Mouse (Mus musculus): Measurements from ENCODE around the gene Zfp866. TPM values are rescaled to one million over a fixed set of nuclear protein-coding genes. Genes with fewer than 3 reads are reported as not detected.

The Zfp866 gene
- polyA plus RNA-seq, 3 experiments from 2014 or later, result 14.0 to 22.5 (median 16.0) TPM

- no peak for ATAC-seq
Measured at GRCm38 (mm10) chr8:69796721-69797345, 5.9 kb upstream of the Zfp866 start.

GRCm38 (mm10) chr8:69794901-69795300 is 3.9 kb upstream of the Zfp866 start:
- ATAC-seq, result no peak

DNA sequence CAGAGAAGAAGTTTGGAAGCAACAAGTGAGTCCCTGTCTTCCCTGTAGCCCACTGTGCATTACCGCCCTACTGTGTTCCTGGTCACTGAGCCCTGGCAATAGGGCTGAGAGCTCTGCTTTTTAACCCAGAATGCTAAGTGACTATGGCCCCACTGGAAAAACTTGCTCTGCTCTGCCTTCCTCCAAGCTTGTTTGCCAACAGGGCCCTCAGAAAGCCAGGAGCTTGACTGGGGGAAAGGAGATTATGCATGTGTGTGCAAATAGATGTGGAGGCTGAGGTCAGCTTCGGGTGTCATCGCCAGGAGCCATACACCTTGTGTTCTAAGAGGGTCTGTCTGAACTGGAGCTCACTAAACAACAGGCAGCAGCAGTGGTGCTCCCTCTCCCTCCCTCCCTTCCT is 3.1 kb upstream of the Zfp866 start:
- no peak for ATAC-seq

DNA sequence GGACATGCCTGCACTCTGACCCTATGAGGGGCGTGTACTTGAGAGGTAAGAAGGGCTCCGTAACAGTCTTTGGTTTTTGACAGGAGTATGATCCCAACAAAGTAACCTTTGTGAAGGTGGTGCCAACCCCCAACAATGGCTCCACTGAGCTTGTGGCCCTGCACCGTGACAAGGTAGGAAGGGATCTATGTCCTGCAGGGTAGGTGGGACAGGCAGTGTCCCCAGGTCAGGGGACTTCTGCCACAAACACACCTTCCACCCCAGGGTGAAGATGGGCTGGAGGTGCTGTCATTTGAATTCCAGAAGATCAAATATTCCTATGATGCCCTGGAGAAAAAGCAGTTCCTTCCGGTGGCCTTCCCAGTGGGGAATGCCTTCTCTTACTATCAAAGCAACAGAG is 2.7 kb upstream of the Zfp866 start:
- ATAC-seq, result no peak

DNA sequence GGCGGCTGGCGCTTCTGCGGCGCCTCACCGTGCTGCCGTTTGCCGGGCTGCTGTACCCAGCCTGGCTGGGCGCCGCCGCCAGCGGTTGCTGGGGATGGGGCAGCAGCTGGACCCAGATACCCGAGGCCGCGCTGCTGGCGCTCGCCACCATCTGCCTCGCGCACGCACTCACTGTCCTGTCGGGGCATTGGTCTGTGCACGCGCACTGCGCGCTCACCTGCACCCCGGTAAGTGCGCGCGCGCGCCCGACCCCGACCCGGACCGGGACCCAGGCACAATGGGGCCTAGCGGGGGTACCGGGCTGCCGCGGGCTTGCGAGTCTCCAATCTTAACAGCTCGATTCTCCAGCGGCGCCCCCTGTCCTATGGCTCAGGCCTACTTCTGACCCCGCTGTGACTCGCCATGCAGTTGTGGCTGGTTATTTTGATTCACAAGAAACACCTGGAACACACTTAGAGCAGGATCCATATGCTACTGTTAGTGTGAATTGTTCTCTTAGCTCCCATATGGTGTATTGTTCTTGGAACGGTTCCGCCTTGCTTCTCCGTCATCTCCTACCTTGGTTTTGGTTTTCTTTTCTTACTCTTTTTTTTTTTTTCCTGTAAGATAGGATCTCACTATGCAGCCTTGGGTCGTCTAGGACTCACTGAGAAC is 564 bp upstream of the Zfp866 start:
- peak; percentile 33 for ATAC-seq

GRCm38 (mm10) chr8:69790364-69790763 is 614 bp downstream of the Zfp866 start:
- no peak for ATAC-seq

- no peak for ATAC-seq
Measured at GRCm38 (mm10) chr8:69789731-69790130, 1.2 kb downstream of the Zfp866 start.

DNA sequence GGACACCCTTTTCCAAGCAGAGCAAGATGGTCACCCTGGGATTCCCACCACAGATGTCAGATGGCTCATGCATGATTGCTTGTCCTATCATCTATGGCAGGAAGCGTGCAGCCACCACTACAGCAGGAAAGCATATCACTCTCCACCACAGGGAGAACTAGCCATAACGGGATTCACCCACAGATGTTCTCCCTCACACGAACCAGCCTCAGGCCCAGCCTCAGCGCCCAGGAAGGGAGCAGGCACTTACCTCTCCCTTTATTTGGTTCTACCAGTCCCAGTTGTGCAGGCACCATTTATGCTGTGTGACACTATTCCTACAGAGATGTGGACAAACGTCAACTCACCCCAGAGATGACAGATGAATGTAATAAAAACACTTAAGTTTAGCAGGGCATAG is 1.9 kb downstream of the Zfp866 start:
- no peak for ATAC-seq

DNA sequence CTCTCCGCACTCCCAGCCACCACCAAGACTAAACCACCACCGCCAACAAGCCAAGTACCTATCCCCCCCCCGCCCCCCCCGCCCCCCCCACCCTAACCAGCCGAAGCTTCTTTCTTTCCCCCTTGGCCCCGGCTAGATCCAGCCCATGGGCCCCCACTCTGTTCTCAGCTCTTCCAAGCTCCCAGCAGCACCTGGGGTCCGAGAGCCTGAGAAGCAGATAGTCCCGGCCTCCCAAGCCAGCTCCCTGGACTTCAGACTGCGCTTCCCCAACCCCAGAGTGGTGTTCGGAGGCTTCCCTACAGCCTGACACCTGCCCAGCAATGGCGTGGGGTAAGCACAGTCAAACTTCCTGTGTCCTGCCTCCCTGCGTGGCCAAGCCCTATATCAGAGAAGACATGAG is 13.9 kb downstream of the Zfp866 start:
- no peak for ATAC-seq

- no peak for ATAC-seq
Measured at GRCm38 (mm10) chr8:69775149-69775534, 15.8 kb downstream of the Zfp866 start.

DNA sequence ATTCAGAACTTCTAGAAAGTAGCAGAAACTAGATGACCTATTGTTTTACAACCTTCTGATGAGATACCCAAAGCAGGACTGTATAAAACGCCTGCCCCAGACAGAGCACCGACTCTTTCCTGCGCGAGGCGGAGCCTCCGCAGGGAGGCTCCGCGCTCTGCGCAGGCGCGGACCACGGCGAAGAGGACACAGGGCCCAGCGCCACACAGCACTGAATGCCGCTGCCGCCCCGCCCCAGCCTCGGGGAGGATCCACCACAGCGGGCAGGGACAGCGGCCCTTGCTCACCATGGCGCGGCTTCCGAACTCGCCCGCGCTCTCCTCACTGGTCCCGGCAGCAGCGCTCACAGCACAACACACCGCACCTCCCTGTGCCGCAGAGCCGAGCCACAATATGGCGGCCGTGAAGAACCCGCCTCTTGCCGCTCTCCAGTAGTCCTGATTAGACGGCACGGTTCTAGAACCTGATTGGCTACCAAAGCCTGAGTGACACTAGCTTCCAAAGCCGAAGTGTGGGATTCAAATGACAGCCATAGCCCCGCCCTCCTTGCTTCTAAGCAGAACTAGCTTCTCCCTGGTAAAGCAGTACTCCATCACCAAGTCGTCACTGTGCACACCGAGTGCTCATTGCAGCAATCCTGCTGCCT is 16.4 kb downstream of the Zfp866 start, which contains the start of gene Gm20422:
Gene Gm20422, minus strand, starts transcription at position 384 of the 646 bp plus-strand sequence.
- ATAC-seq, result peak; percentile 99

- ATAC-seq, result no peak
Measured at GRCm38 (mm10) chr8:69772106-69772505, 18.9 kb downstream of the Zfp866 start.

DNA sequence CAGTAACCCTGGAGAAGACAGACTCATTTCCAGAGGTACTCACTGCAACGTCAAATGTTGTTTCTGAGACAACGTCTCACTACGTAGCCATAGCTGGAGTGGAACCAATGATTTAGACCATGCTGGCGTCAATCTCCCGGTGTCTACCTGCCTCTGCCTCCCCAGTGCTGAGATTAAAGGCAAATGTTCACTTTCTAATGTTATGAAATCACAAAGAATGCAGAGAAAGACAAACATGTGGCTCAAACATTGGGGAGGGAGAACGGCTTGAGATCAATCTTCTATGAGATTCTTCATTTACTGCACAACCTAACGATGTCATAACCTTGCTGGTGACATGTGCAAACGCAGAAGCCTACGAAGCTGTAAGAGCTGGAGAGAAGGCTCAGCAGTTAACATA is 19.8 kb downstream of the Zfp866 start:
- no peak for ATAC-seq

- no peak for ATAC-seq
Measured at GRCm38 (mm10) chr8:69761814-69762445, 29.0 kb downstream of the Zfp866 start.

DNA sequence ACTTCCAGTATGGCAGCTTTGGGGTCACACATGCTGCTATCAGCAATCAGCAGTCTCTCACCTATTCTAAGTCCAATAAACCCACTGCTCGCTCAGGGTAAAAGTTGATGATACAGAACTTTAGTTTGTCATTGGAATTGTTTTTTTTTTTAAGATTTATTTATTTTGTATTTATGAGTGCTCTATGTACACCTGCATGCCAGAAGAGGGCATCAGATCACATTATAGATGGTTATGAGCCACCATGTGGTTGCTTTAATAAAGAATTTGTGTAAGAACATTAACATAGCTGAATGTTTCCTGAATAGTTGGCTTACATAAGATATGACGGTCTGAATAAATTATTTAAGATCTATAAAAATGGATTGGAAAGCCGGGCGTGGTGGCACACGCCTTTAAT is 32.7 kb downstream of the Zfp866 start:
- ATAC-seq, result no peak

DNA sequence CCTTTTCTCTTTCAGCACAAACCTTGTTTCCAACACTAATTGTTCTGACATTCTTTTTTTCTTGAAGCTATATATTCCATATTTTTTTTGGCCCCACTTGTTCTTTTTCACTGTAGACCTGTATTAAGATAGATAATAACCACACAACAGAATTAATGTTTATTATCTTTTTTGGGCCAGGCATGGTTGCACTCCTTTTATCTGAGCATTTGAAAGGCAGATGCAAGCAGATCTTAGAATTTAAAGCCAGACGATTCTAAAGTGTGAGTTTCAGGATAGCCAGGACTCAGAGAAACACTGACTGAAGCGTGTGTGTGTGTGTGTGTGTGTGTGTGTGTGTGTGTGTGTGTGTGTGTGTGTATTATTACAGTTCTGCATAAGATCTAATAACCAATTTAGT is 38.5 kb downstream of the Zfp866 start:
- no peak for ATAC-seq

DNA sequence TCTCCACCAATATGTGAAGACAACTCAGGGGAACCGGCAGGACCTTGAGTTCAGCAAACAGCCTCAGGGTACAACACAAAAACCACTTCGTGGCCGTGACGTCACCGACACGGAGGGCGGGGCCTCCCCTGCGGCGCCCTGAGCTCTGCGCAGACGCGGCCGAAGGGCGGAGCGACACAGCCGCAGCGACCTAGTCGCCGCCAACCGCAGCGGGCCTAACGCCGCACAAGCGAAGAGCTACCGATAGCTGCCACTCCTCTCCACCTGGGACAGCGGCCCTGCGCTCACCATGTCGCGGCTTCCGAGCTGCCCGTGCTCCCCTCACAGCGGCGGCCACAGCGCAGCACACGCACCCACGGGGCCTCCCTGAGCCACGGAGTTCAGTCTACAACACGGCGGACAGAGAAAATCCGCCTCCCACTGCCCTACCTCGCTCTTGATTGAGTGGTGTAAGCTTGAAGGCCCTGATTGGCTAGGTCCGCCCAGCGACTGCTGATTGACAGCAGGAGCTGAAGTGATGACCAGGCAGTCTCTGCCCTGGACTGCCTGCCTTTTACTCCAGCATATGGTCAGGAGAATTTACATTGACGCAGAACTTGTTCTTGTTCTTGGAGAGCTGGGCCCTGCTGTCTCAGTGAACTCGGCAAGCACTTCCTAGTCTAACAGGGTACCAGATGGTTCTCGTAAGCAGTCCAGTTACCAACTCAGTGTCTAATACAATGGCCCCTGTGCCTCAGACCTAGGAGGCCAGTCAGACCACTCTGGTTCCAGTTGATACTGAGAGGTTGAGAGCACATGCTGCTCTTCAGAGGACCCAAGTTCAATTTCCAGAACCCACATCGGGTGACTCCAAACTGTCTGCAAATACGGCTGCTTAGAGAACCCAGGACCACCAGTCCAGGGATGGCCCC is 41.2 kb downstream of the Zfp866 start, which contains the start of gene Zfp963:
Gene Zfp963, minus strand, starts transcription at position 427 of the 911 bp plus-strand sequence.
- ATAC-seq, result peak; percentile 93

- no peak for ATAC-seq
Measured at GRCm38 (mm10) chr8:69741231-69741630, 49.7 kb downstream of the Zfp866 start.

GRCm38 (mm10) chr8:69740763-69741162 is 50.2 kb downstream of the Zfp866 start:
- no peak for ATAC-seq

- ATAC-seq, result no peak
Measured at GRCm38 (mm10) chr8:69735495-69735894, 55.5 kb downstream of the Zfp866 start.

DNA sequence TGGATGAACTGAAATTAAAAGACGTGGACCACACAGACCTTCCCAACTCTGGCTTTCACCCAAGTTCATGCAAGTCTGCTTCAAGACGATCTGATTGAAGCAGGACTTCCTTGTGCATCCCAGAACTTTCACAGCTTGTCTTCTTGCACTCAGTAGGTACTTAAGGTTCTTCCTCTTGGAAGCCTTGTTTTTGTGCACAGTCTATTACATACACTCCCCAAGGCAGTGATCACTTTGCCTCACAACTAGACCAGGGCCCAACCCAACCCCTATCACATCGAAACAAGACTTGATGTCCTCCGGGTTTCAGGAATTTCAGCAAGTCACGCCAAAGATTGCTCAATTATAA is 73.8 kb downstream of the Zfp866 start:
- ATAC-seq, result no peak

Data from inflammation-experienced regulatory T-cells, adult 6 months (primary cell).